Mouse (Mus musculus) heart, adult 2 months (tissue): Measurements from ENCODE around the gene Rab3d.
"Not testable (repeated sequence)": the region's sequence is repeated elsewhere in the genome, so short reads cannot be mapped to it uniquely, and the experiment has no call there.

ENCODE experiments used
- CTCF ChIP-seq: fragments of 200-600 bp; IDR thresholded peaks from 2 replicates; pipeline ENCODE4 v1.8.1; 2022; ENCODE audit warnings: antibody characterized with exemption, mild to moderate bottlenecking, moderate library complexity
- POLR2A ChIP-seq: fragments of 200-500 bp; IDR thresholded peaks from 2 replicates; pipeline ENCODE4 v1.6.1; 2011; ENCODE audit warnings: mild to moderate bottlenecking, low read depth, low read length, control low read depth; ENCODE audit not compliant: insufficient read depth

GRCm38 (mm10) chr9:21869290-21869689 is 48.7 kb downstream of the Rab3d start:
- TF ChIP-seq CTCF: peak; percentile 67
- TF ChIP-seq POLR2A: not testable (repeated sequence)
